Mouse (Mus musculus): ENCODE measurements at regions not wholly inside any gene's neighbourhood (a gene's known extent, or its start where the extent isn't known, plus 50 kb on each side); places are given as distances from the start of the nearest gene placed in this dataset.
A peak's percentile ranks its signal among the peaks of the same experiment; 100 is the strongest.

DNA sequence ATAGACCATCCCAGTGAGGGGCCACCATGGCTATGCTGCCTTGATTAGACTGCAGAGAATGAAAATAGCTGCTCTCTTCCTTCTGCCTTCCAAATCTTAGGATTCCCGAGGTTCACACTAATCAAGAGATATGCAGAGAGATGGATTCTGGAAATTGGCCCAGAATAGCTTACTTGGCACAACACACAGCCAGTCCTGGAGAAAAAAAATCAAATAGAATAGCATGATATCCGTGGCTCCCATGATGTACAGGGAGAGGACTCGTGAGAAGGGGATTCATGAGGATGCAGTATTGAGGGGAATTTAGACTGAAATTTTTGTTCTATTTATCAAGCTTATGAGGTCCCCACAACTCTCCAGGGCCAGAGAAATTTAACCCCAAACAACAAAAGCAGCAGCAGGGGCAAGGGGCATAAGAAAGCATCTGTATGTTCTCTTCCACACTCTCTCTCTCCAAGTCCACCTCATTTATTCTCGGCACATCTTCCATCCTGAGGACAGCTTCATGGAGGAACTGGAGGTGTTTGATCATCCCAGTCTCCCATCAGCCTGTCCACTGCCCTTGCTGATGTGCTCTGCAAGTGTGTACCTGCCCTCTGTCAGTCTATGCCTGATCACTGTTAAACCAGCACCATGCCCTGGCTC is 599.3 kb upstream of the Camk1g start:
- no peak for TF ChIP-seq TCF12 (IDR thresholded peaks at IDR 0.05; ENCODE audit: insufficient read depth, poor library complexity, severe bottlenecking)
- no peak for TF ChIP-seq MAX (IDR thresholded peaks at IDR 0.05; ENCODE audit: low read depth)
- no peak for TF ChIP-seq USF1 (IDR thresholded peaks at IDR 0.05; ENCODE audit: low read depth)
- no peak for TF ChIP-seq TCF3 (IDR thresholded peaks at IDR 0.05; ENCODE audit: insufficient read length, low read depth)
- no peak for TF ChIP-seq MYOD1 (IDR thresholded peaks at IDR 0.05; ENCODE audit: control insufficient read depth in 1 of 3, insufficient read length in 2 of 3, low read depth in 2 of 3)
- TF ChIP-seq REST (IDR thresholded peaks at IDR 0.05; ENCODE audit: insufficient read depth, insufficient read length) = no peak
- no peak for TF ChIP-seq CEBPB (IDR thresholded peaks at IDR 0.05; ENCODE audit: insufficient read depth, poor library complexity, severe bottlenecking)
- no peak for TF ChIP-seq E2F4 (IDR thresholded peaks at IDR 0.05; ENCODE audit: insufficient read depth)
- no peak for TF ChIP-seq MYOG (IDR thresholded peaks at IDR 0.05; ENCODE audit: control insufficient read depth in 1 of 3, insufficient read depth in 1 of 3, insufficient read length in 2 of 3, low read depth in 2 of 3)
- no peak for TF ChIP-seq SRF (IDR thresholded peaks at IDR 0.05; ENCODE audit: control insufficient read depth, insufficient read length, low read depth)
- TF ChIP-seq POLR2A (IDR thresholded peaks at IDR 0.05; ENCODE audit: insufficient read length, low read depth) = no peak
- no peak for TF ChIP-seq POLR2AphosphoS2 (IDR thresholded peaks at IDR 0.05; ENCODE audit: insufficient read length, low read depth)
- no peaks in the 10 kb centered on the region for H3K36me3 ChIP-seq (ENCODE audit: control insufficient read depth, insufficient read depth)
- H3K4me2 ChIP-seq (ENCODE audit: low read depth) = no peak overlapping the region
- no peaks in the 10 kb centered on the region for H3K27me3 ChIP-seq (ENCODE audit: control insufficient read depth, insufficient read depth, insufficient read length)
- H3K79me2 ChIP-seq (ENCODE audit: control insufficient read depth, insufficient read depth) = no peaks in the 10 kb centered on the region
- H3K4me3 ChIP-seq = no peak overlapping the region
- H3ac ChIP-seq (ENCODE audit: control insufficient read depth, insufficient read length) = no peak overlapping the region

DNA sequence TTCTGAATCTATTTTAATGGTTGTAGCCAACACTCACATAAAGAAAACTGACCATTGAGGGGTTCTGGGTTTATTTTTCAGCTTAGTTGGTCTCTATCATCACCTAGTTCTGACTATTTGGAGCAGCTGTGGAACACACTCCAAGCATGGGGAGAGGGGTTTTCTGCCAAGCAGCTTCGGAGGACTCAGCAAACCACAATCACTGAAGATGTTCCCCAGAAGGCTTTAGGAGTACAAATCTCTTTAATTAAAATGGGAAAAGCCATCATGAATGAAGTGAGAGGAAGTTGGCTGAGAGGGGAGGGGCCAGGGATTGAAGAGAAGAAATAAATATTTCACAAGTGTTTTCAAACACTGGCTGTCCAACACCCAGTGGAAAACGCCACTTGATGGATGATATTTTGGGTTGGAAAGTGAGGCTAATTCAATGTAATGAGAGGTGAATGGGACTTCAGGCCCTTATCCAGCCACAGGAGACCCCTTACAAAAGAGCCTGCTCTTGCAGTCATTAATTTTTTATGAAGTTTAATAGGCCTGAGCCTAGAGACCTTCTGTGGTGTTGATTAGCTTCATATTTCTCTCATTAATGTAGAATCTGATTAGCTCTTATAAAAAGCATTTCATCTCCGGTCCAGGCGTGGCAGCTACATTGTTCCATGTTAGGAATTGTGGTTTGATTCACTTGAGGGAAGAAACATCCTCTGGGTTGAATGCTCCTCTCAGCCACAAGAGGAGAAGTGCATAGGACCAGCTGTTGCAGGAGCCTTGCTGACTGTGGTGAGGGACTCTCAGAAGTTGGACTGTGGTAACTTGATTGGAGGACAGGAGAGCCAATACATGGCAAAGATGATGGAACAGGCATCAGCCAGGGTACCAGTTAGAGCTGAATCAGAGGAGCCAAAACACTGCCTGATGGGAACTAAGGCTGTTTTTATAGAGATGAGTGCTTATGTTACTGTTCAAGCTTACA is 598.1 kb upstream of the Camk1g start:
- Histone ChIP-seq H3K79me2 (ENCODE audit: control insufficient read depth, insufficient read depth) (no peaks in the 10 kb centered on the region), H3K4me2 (ENCODE audit: low read depth) (no peak overlapping the region), H3K36me3 (ENCODE audit: control insufficient read depth, insufficient read depth) (no peaks in the 10 kb centered on the region), H3ac (ENCODE audit: control insufficient read depth, insufficient read length) (no peak overlapping the region), H3K4me3 (no peak overlapping the region), H3K27me3 (ENCODE audit: control insufficient read depth, insufficient read depth, insufficient read length) (no peaks in the 10 kb centered on the region)
- TF ChIP-seq MYOD1 (IDR thresholded peaks at IDR 0.05; ENCODE audit: control insufficient read depth in 1 of 3, insufficient read length in 2 of 3, low read depth in 2 of 3) (no peak), MYOG (IDR thresholded peaks at IDR 0.05; ENCODE audit: control insufficient read depth in 1 of 3, insufficient read depth in 1 of 3, insufficient read length in 2 of 3, low read depth in 2 of 3) (peak in 1 of 3 experiments; percentile 6)

DNA sequence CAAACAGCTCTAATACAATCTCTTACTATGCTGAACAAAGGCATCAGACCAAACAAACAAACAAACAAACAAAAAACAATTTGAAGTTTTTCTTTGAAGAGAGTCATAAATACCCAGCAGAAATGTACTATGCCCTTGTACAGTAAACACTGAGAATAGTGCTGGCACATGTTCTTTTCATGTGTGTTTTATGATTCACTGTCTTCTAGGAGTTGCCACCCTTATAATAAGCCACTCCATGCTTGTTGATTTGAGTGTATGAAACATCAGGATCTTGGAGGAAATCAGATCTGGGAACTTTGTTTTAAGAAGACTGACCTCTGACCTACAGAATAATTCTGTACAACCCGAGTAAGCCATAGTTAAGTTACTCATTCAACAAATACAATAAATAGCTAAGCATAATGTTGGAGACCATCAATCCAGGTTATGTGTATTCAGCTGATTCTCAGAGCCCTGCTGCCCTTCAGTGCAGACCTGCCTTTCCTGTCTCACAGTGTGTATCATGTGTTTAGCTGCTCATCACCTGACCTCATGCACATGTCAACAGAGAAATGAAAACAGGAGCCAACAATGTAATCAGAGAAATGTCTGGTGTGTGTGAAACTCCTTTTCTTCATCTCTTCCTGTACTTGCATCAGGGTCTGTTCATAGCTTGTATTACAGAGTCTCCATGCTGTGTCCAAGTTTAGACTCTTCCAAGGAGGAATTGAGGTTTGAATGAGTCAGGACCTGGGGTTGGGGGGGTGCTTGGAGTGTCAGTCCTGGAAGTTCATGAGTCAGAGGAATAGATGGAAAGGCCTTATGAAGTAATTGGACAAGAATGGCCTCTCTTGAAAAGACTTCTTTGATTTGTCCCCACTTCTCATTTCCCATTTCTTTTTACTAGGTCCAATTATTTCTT is 596.8 kb upstream of the Camk1g start:
- H3K36me3 ChIP-seq (ENCODE audit: control insufficient read depth, insufficient read depth) = no peaks in the 10 kb centered on the region
- H3ac ChIP-seq (ENCODE audit: control insufficient read depth, insufficient read length) = no peak overlapping the region
- H3K27me3 ChIP-seq (ENCODE audit: control insufficient read depth, insufficient read depth, insufficient read length) = no peaks in the 10 kb centered on the region
- TF ChIP-seq SRF (IDR thresholded peaks at IDR 0.05; ENCODE audit: control insufficient read depth, insufficient read length, low read depth) = no peak
- no peak for TF ChIP-seq MYOG (IDR thresholded peaks at IDR 0.05; ENCODE audit: control insufficient read depth in 1 of 3, insufficient read depth in 1 of 3, insufficient read length in 2 of 3, low read depth in 2 of 3)
- TF ChIP-seq TCF3 (IDR thresholded peaks at IDR 0.05; ENCODE audit: insufficient read length, low read depth) = no peak
- TF ChIP-seq POLR2AphosphoS2 (IDR thresholded peaks at IDR 0.05; ENCODE audit: insufficient read length, low read depth) = no peak
- no peak for TF ChIP-seq USF1 (IDR thresholded peaks at IDR 0.05; ENCODE audit: low read depth)
- no peak for TF ChIP-seq CEBPB (IDR thresholded peaks at IDR 0.05; ENCODE audit: insufficient read depth, poor library complexity, severe bottlenecking)
- TF ChIP-seq MYOD1 (IDR thresholded peaks at IDR 0.05; ENCODE audit: control insufficient read depth in 1 of 3, insufficient read length in 2 of 3, low read depth in 2 of 3) = no peak
- TF ChIP-seq E2F4 (IDR thresholded peaks at IDR 0.05; ENCODE audit: insufficient read depth) = no peak
- no peak for TF ChIP-seq TCF12 (IDR thresholded peaks at IDR 0.05; ENCODE audit: insufficient read depth, poor library complexity, severe bottlenecking)
- TF ChIP-seq MAX (IDR thresholded peaks at IDR 0.05; ENCODE audit: low read depth) = no peak
- TF ChIP-seq POLR2A (IDR thresholded peaks at IDR 0.05; ENCODE audit: insufficient read length, low read depth) = no peak
- TF ChIP-seq REST (IDR thresholded peaks at IDR 0.05; ENCODE audit: insufficient read depth, insufficient read length) = no peak
- H3K79me2 ChIP-seq (ENCODE audit: control insufficient read depth, insufficient read depth) = no peaks in the 10 kb centered on the region
- no peak overlapping the region for H3K4me3 ChIP-seq
- no peak overlapping the region for H3K4me2 ChIP-seq (ENCODE audit: low read depth)

DNA sequence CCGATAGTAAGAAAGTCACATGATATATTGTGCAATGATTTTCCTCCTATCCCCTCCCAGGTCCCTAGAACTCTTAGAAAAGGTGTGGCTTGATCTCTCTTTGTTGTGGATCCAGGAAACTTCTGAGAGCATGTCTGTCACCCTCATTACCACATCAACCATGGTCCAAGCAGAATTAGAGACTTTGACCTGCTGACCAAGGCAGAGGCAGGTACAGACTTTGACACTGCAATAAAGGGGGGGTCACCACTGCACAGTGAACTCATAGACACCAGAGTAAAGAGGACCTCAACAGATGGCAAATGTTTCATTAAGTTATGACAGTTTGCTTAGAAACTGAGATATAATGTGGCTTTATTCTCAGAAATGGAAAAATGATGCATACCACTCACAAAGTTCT is 595.2 kb upstream of the Camk1g start:
- H3K36me3 ChIP-seq (ENCODE audit: control insufficient read depth, insufficient read depth) = no peaks in the 10 kb centered on the region
- H3K79me2 ChIP-seq (ENCODE audit: control insufficient read depth, insufficient read depth) = no peaks in the 10 kb centered on the region
- no peak overlapping the region for H3K4me2 ChIP-seq (ENCODE audit: low read depth)
- no peak for TF ChIP-seq TCF3 (IDR thresholded peaks at IDR 0.05; ENCODE audit: insufficient read length, low read depth)
- H3K27me3 ChIP-seq (ENCODE audit: control insufficient read depth, insufficient read depth, insufficient read length) = no peaks in the 10 kb centered on the region
- H3ac ChIP-seq (ENCODE audit: control insufficient read depth, insufficient read length) = no peak overlapping the region
- no peak overlapping the region for H3K4me3 ChIP-seq

Data from myocyte (in vitro differentiated cells).